Mouse (Mus musculus): ENCODE measurements at regions not wholly inside any gene's neighbourhood (a gene's known extent, or its start where the extent isn't known, plus 50 kb on each side); places are given as distances from the start of the nearest gene placed in this dataset.

- DNase-seq = no peak
Measured at GRCm38 (mm10) chr17:47171801-47172200, 161.4 kb upstream of the Ubr2 start.

- peak; percentile 68 for DNase-seq
Measured at GRCm38 (mm10) chr17:47170978-47171593, 160.7 kb upstream of the Ubr2 start.

- no peak for DNase-seq
Measured at GRCm38 (mm10) chr17:47168105-47168504, 157.7 kb upstream of the Ubr2 start.

DNA sequence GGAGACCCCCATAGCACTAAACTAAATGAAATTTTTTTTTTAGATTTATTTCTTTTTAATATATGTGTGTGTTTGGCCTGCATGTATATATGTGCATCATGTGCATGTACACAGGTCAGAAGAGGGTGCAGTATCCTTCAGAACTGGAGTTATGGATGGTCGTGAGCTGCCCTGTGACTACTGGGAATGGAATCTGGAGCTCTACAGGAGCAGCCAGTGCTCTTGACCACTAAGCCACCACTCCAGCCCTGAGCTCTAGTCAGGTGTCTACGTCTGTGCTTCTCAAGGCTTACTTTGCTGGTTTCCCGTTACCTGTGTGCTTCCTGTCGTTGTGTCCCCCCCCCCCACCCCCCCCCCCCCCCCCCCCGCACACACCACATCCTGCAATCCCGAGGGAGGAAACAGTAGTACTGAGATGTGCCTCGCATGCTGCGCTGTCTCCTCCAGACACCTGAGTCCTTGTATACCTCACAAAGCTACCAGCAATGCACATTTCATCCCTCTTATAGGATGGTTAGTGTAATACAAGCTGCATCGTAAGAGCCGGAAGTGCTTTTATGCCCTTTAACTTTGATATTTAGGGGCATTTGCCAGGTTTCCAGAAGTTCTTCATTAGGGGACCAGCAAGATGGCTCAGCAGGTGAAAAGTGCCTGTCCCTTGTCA is 153.5 kb upstream of the Ubr2 start:
- no peak for DNase-seq

DNA sequence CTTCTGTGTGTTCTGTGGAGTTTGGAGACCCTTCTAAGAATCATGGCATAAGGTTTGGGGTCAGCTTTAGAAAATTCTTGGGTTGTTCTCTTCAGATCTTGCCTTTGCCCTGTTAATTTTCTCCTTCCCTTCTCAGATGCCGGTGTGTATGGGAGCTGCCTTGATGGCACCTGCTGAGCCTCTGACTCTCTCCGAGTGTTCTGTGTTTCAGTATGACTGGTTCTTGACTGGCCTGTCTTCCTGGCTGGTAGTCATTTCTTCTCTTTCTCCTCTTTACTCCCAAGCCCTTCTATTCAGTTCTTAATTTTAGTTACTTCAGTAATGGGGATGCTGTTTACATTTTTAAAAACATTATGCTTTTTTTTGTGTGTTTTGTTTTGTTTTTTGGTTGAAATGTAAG is 152.1 kb upstream of the Ubr2 start:
- no peak for DNase-seq

GRCm38 (mm10) chr17:47156237-47156636 is 145.9 kb upstream of the Ubr2 start:
- no peak for DNase-seq

GRCm38 (mm10) chr17:47151557-47152278 is 141.4 kb upstream of the Ubr2 start:
- no peak for DNase-seq

DNA sequence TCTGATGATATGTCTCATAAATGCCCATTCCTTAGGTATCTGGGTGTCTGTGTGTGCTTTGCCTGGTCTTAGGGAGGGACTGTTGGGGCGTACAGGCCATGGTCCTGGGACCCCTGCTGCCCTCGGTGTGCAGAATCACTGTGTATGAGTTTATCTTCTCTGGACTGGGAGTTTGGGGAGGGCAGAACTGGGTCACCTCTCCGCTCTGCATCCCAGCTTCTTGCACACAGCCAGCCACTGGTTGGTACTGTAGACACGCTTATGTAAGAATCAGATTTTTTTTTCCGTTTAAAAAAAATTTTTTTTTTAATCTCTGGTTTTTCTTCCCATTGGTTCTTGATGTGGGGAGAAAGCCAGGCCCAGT is 140.8 kb upstream of the Ubr2 start:
- no peak for DNase-seq

DNA sequence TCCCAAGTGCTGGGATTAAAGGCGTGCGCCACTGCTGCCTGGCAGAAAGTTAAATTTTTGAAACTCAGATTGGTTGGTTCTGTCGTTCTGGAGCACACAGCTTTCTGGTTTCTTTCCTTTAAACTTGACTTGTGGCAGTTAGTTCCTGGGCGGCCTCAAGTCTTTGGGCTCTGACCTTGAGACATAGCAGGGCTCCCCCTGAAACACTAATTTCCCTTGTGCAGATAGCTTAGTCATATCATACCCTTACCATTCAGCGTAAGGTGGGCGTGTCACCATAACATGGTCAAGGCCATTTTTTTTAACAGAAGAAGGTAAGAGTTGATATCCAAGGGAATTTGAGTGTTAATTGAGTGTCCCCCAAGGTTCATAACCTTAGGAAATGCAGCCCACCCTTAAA is 140.3 kb upstream of the Ubr2 start:
- no peak for DNase-seq

- DNase-seq = no peak
Measured at GRCm38 (mm10) chr17:47149662-47150061, 139.3 kb upstream of the Ubr2 start.

- DNase-seq = no peak
Measured at GRCm38 (mm10) chr17:47149158-47149557, 138.8 kb upstream of the Ubr2 start.

DNA sequence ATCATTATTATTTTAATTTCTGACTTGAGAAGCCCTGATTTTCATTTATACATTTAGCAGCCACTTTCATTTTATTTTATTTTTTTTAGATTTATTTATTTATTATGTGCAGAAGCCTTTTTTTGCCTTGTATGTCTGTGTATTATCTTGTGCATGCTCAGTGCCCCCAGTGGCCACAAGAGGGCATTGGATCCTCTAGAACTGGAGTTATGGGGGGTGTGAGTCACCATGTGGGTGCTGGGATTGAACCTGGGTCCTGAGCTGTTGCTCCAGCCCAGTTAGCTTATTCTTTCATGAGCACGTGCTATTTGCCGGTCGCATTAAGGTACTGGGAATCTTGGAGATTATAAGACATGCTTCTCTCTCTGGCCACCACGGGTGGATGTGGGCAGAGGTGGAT is 136.3 kb upstream of the Ubr2 start:
- peak; percentile 51 for DNase-seq

GRCm38 (mm10) chr17:47145590-47145989 is 135.2 kb upstream of the Ubr2 start:
- DNase-seq = no peak

- no peak for DNase-seq
Measured at GRCm38 (mm10) chr17:47144996-47145395, 134.6 kb upstream of the Ubr2 start.

- DNase-seq = no peak
Measured at GRCm38 (mm10) chr17:47144460-47144859, 134.1 kb upstream of the Ubr2 start.

GRCm38 (mm10) chr17:47143898-47144297 is 133.5 kb upstream of the Ubr2 start:
- DNase-seq = no peak

GRCm38 (mm10) chr17:47142885-47143284 is 132.5 kb upstream of the Ubr2 start:
- DNase-seq = no peak

- DNase-seq = peak; percentile 36
Measured at GRCm38 (mm10) chr17:47142276-47142675, 131.9 kb upstream of the Ubr2 start.

- DNase-seq = peak; percentile 34
Measured at GRCm38 (mm10) chr17:47141843-47142215, 131.5 kb upstream of the Ubr2 start.

DNA sequence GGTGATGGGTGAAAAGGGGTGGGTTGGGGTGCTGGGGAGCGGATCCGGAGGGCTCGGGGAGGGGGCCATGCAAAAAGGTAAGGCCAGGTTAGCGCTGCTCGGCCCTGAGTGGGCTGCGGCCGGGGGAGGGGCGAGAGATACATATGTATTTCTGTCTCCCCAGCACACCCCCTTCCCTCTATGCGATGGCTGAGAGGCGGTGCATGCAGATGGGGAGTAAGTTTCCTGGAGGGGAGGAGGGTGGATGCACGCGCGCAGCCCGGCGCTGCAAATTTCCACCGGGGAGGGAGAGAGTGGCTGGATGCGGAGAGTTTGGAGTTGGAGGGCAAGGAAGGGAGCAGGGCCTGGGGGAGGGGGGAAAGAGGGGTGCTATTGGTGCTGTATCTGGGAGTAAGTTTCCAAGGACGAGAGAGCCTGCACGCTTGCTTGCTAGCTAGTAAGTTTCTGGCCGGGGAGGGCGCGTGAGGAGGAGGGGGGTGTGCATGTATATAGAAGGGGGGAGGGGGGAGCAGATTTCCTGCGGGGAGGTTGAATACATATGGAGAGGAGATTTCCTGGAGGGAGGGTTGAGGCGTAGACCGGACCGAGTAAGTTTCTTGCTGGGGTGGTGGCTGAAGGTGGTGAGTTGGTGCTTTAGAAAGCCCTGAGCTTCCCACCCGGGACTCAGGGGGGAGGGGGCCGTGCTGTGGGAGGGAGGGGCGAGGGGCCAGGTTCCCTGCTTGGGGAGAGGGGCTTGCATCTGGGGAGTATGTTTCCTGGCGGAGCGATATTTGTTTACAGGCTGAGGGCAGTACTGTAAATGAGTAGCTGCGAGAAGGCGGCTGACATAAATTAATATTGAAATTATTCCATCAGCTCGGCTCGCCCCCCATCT is 130.8 kb upstream of the Ubr2 start:
- peak; percentile 84 for DNase-seq

GRCm38 (mm10) chr17:47140241-47140968 is 130.0 kb upstream of the Ubr2 start:
- DNase-seq = peak; percentile 78

DNA sequence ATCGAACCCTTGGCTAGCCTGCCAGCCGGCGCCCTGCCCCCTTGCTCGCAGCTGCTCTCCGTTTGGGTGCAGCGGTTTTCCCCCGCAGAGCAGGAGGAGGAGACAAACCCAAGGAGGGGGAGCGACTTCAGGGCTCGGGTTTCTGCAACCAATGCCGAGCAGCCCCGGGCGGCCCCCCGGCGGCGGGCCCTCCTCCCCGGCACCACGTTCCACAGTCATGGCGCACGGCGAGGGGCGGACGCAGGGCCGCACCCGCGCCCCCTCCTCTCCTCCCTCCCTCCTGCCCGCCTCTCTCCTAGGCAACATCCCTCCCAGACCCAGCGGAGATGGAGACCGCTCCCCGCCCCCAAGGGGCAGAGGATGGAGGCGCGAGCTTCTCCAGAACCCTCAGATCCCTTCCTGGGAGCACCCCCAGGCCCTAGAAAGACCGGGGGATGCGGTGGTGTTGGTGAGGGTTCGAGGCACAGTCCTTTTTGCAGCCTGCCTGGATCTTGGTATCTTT is 129.4 kb upstream of the Ubr2 start:
- peak; percentile 96 for DNase-seq

Measured in thymus, postnatal 25 days (tissue).